Mouse (Mus musculus): ENCODE data around the gene Agfg1.
"Not testable (repeated sequence)": the region's sequence is repeated elsewhere in the genome, so short reads cannot be mapped to it uniquely, and the experiment has no call there.

Agfg1 gene

DNA sequence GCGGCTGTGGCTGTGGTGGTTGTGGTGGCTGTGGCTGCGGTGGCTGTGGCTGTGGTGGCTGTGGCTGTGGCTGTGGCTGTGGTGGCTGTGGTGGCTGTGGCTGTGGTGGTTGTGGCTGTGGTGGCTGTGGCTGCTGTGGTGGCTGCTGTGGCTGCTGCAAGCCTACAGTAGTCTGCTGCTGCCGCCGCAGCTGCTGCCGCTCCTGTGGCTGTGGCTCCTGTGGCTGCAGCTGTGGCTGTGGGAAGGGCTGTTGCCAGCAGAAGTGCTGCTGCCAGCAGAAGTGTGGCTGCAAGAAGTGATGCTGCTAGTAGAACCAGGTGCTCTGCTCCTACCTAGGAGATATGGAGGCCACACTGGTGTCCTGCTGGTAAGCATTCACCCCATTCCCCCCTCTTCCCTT is 74.2 kb downstream of the Agfg1 start:
- DNase-seq, result not testable (repeated sequence)

GRCm38 (mm10) chr1:82924650-82925049 is 85.4 kb downstream of the Agfg1 start, which contains the start of gene A030014E15Rik:
TSS of gene A030014E15Rik (plus strand) at chr1:82924917.
- DNase-seq, result no peak

- DNase-seq, result not testable (repeated sequence)
Measured at GRCm38 (mm10) chr1:82930558-82930957, 91.3 kb downstream of the Agfg1 start.

DNA sequence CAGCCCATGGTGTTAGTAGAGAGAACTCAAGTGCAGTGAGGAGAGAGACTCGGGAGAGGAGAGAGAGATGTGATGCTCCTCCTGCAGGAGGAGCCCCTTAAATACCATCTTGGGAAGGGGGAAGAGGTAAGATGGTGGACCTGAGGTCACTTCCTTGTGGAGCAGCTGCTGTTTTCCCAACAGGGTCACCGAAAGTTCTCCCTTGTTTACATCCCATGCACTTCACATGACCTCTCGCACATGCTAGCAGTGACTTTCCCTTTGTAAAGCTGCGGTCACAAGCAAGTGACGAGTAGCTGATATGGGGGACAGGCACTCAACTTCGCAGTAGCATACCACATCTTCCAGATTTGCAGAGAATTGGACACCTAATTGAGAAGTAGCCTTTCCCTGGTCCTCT is 92.0 kb downstream of the Agfg1 start, which contains the start of gene Gm6217:
Gm6217 (minus strand) TSS at position 74 of the 400 bp plus-strand sequence.
- not testable (repeated sequence) for DNase-seq

DNA sequence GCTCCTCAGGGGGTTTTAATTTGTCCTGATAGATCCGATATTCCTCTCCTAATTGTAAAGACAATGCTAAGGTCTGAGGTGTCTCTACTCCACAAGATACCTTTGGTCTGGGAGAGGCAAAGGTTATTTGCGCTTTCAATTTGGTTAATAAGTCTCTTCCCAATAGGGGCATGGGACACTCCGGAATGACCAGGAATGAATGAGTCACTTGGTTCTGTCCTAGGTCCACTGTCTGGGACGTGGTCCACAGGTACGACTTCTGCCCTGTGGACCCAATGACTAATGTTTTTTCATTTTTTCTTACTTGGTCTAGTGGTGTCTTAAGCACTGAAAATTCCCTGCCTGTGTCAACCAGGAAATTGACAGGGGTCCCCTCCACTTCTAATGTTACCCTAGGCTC is 99.4 kb downstream of the Agfg1 start:
- DNase-seq, result no peak

DNA sequence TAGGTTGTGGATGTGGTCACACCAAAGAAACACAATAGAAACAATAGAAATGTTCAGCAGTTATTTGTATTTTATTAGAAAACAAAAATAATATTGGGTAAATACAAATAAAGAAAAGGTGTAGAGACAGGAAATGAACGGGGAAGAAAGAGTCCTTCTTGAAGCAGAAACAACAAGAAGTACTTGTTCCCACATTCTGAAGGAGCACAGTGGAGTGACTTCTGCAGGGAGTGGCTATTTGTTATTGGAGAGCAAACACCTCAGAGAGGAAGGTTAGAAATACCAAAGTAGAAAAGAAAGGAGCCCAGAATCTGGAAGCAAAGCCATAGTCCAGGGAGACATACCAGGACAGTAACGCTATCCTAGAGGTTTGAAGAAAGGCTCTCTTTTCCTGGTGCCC is 103.2 kb downstream of the Agfg1 start:
- not testable (repeated sequence) for DNase-seq

- not testable (repeated sequence) for DNase-seq
Measured at GRCm38 (mm10) chr1:82943295-82943694, 104.0 kb downstream of the Agfg1 start, which contains the start of gene A030003K21Rik. TSS of gene A030003K21Rik (minus strand) at chr1:82943388.

- not testable (repeated sequence) for DNase-seq
Measured at GRCm38 (mm10) chr1:82946029-82946428, 106.7 kb downstream of the Agfg1 start.

GRCm38 (mm10) chr1:82948601-82949000 is 109.3 kb downstream of the Agfg1 start:
- DNase-seq, result no peak

Measured in retina, postnatal 1 day (tissue).